Mouse (Mus musculus): ENCODE measurements around the gene Mta3.

- TF ChIP-seq CTCF (IDR thresholded peaks at IDR 0.05; ENCODE audit: borderline replicate concordance, control insufficient read depth, extremely low read depth, insufficient read depth, low read length, poor library complexity), result no peak
- no peak for TF ChIP-seq POLR2A (IDR thresholded peaks at IDR 0.05; ENCODE audit: control insufficient read depth, extremely low read depth, insufficient read depth, low read length, poor library complexity)
Measured at GRCm38 (mm10) chr17:83666597-83667287, 39.2 kb upstream of the Mta3 start.

All from thymus, adult 2 months (tissue).